Mouse (Mus musculus) midbrain, embryonic 10.5 days (tissue): ENCODE measurements around the gene Sec14l1. TPM values are rescaled to one million over a fixed set of nuclear protein-coding genes. Genes with fewer than 3 reads are reported as not detected.
"Not testable (repeated sequence)": the region's sequence is repeated elsewhere in the genome, so short reads cannot be mapped to it uniquely, and the experiment has no call there.

ENCODE experiments used
- DNase-seq: peaks from one replicate; pipeline ENCODE4 v3.0.0-alpha.2; 2017; ENCODE audit warnings: low spot score
- H3K27ac ChIP-seq: fragments of 300-500 bp; sonication (generic); replicated peaks from 2 replicates; pipeline ENCODE4 v1.5.1; 2016; ENCODE audit warnings: mild to moderate bottlenecking
- H3K27me3 ChIP-seq: fragments of 300-500 bp; sonication (generic); 2 replicates; pipeline ENCODE4 v1.6.1; 2016; ENCODE audit warnings: low read depth, mild to moderate bottlenecking; ENCODE audit not compliant: poor library complexity, severe bottlenecking
- H3K36me3 ChIP-seq: fragments of 300-500 bp; sonication (generic); 2 replicates; pipeline ENCODE4 v1.6.1; 2016; ENCODE audit warnings: mild to moderate bottlenecking, moderate library complexity
- H3K4me1 ChIP-seq: fragments of 300-500 bp; sonication (generic); 2 replicates; pipeline ENCODE4 v1.6.1; 2016
- H3K4me3 ChIP-seq: fragments of 300-500 bp; sonication (generic); 2 replicates; pipeline ENCODE4 v1.5.1; 2016; ENCODE audit warnings: mild to moderate bottlenecking, moderate library complexity
- H3K9me3 ChIP-seq: fragments of 300-500 bp; sonication (generic); replicated peaks from 2 replicates; pipeline ENCODE4 v1.6.1; 2016; ENCODE audit warnings: mild to moderate bottlenecking
- WGBS: fragments of 180-500 bp; shearing (Covaris S2); methylation state at CpG from one replicate; pipeline ENCODE4 v1.1.7; 2016; 5-methylcytosine and 5-hydroxymethylcytosine counted together
- polyA plus RNA-seq: library from polyadenylated mRNA; unstranded; fragments of >200 nt; fragmentation: Nextera tagmentation; extraction: Ambion mirVana; gene quantifications from 2 replicates; pipeline ENCODE4 v1.2.1, GENCODE M21; 2016

The Sec14l1 gene
- 49.9 and 58.0 TPM in 2 replicates for polyA plus RNA-seq

- Histone ChIP-seq H3K27me3 (no peaks in the 10 kb centered on the region), H3K27ac (peak within 1 kb of the TSS; percentile 95), H3K9me3 (peaks cover 4% of the 10 kb centered on the region; the same call in 1 of the 2 replicates), H3K4me1 (peaks cover 50% of the 10 kb centered on the region), H3K4me3 (peak within 1 kb of the TSS; percentile 68), H3K36me3 (peaks cover 11% of the 10 kb centered on the region)
- 1% methylated on average over 65 of the region's 67 CpGs for WGBS
- DNase-seq, result peak; percentile 100
These were observed at the start of gene Sec14l1 for GRCm38 (mm10) chr11:117114592-117115345. TSS of gene Sec14l1 (plus strand) at chr11:117115168.

DNA sequence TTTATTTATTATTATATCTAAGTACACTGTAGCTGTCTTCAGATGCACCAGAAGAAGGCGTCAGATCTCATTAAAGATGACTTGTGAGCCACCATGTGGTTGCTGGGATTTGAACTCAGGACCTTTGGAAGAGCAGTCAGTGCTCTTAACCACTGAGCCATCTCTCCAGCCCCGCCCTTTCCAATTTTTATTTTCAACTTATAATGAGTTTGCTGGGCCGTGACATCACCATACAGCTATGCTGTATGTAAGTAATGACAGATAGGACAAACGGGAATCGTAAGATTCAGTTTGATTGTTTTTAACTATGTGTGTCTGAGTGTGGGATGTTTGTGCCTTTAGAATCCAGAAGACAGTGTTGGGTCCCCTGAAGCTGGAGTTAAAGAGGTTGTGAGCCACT is 49.4 kb upstream of the Sec14l1 start:
- H3K27me3 ChIP-seq, H3K36me3 ChIP-seq, H3K4me3 ChIP-seq, DNase-seq, H3K9me3 ChIP-seq, H3K27ac ChIP-seq: not testable (repeated sequence)
- peaks cover 19% of the 10 kb centered on the region for H3K4me1 ChIP-seq
- 89% methylated on average over 5 of the region's 5 CpGs for WGBS

- H3K27ac ChIP-seq, result no peak overlapping the region
- H3K4me1 ChIP-seq, result peaks cover 15% of the 10 kb centered on the region
- no peaks in the 10 kb centered on the region for H3K36me3 ChIP-seq
- 86% methylated on average over 5 of the region's 5 CpGs for whole genome bisulfite sequencing
- peaks cover 11% of the 10 kb centered on the region; the same call in 1 of the 2 replicates for H3K27me3 ChIP-seq
- H3K4me3 ChIP-seq, result no peak overlapping the region
- no peak for DNase-seq
- no peaks in the 10 kb centered on the region for H3K9me3 ChIP-seq
These were observed 48.2 kb upstream of the Sec14l1 start for GRCm38 (mm10) chr11:117066738-117067137.

GRCm38 (mm10) chr11:117068332-117068731 is 46.6 kb upstream of the Sec14l1 start:
- 88% methylated on average over 1 of the region's 1 CpGs for WGBS
- H3K27ac ChIP-seq, result no peak overlapping the region
- H3K27me3 ChIP-seq, result peaks cover 13% of the 10 kb centered on the region; the same call in 1 of the 2 replicates
- peaks cover 7% of the 10 kb centered on the region for H3K4me1 ChIP-seq
- no peak for DNase-seq
- no peak overlapping the region for H3K4me3 ChIP-seq
- H3K36me3 ChIP-seq, result no peaks in the 10 kb centered on the region
- no peaks in the 10 kb centered on the region for H3K9me3 ChIP-seq

- Histone ChIP-seq H3K36me3 (no peaks in the 10 kb centered on the region), H3K4me3 (no peak overlapping the region), H3K9me3 (no peaks in the 10 kb centered on the region), H3K4me1 (peaks cover 3% of the 10 kb centered on the region; the same call in 1 of the 2 replicates), H3K27ac (no peak overlapping the region), H3K27me3 (peaks cover 13% of the 10 kb centered on the region; the same call in 1 of the 2 replicates)
- WGBS, result 75% methylated on average over 3 of the region's 3 CpGs
- DNase-seq, result no peak
These were observed 45.9 kb upstream of the Sec14l1 start for GRCm38 (mm10) chr11:117069027-117069426.

- Histone ChIP-seq H3K36me3 (no peaks in the 10 kb centered on the region), H3K4me1 (peaks cover 3% of the 10 kb centered on the region; the same call in 1 of the 2 replicates), H3K27me3 (peaks cover 13% of the 10 kb centered on the region; the same call in 1 of the 2 replicates), H3K4me3 (no peak overlapping the region), H3K27ac (no peak overlapping the region), H3K9me3 (no peaks in the 10 kb centered on the region)
- 84% methylated on average over 7 of the region's 7 CpGs for WGBS
- DNase-seq, result no peak
These were observed 44.3 kb upstream of the Sec14l1 start for GRCm38 (mm10) chr11:117070711-117071110.

DNA sequence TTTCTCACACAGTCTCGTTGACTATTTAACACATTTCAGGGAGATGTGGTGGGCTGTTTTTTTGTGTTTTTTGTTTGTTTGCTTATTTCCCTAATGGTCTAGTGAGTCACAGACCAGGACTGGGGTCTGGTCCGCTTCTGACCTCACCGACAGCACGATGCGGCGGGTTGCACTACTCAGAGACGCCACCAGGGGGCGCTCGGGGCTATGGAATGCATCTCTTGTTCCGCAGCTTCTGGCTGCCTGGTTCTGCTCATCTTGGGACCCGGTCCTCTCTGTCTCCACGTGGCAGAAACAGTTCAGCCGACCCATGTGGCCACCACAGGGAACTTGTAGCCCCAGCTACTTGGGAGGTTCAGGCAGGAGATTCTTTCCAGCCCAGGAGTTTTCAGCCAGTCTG is 42.8 kb upstream of the Sec14l1 start:
- H3K4me1 ChIP-seq, result peaks cover 12% of the 10 kb centered on the region
- 2% methylated on average over 13 of the region's 13 CpGs for WGBS
- no peaks in the 10 kb centered on the region for H3K9me3 ChIP-seq
- H3K27ac ChIP-seq, result no peak overlapping the region
- peaks cover 13% of the 10 kb centered on the region; the same call in 1 of the 2 replicates for H3K27me3 ChIP-seq
- DNase-seq, result peak; percentile 91
- no peaks in the 10 kb centered on the region for H3K36me3 ChIP-seq
- no peak overlapping the region for H3K4me3 ChIP-seq

DNA sequence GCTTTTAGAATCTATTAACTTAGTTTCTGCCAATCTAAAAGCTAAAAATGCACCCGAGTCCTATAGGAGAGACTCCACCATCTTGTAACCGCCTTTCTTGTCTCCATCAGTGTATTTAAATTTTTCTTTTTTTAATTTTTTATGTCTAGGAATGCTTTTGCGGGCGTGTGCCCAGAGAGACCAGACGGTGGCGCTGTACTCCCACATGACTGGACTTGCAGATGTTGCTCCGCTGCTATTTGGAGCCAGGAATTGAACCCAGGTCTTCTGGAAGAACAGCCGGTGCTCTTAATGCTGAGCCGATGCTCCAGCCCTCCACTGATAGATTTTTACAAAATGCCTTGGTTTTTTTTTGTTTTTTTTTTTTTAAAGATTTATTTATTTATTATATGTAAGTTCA is 41.5 kb upstream of the Sec14l1 start:
- WGBS, result 94% methylated on average over 9 of the region's 9 CpGs
- no peak for DNase-seq
- Histone ChIP-seq H3K4me3 (no peak overlapping the region), H3K27me3 (peaks cover 13% of the 10 kb centered on the region; the same call in 1 of the 2 replicates), H3K27ac (no peak overlapping the region), H3K36me3 (peaks cover 9% of the 10 kb centered on the region), H3K4me1 (peaks cover 25% of the 10 kb centered on the region), H3K9me3 (no peaks in the 10 kb centered on the region)

- peaks cover 46% of the 10 kb centered on the region for H3K4me1 ChIP-seq
- H3K4me3 ChIP-seq, result peak overlapping the region; percentile 68
- peaks cover 2% of the 10 kb centered on the region; the same call in 1 of the 2 replicates for H3K27me3 ChIP-seq
- WGBS, result under 1% methylated on average over 54 of the region's 54 CpGs
- H3K36me3 ChIP-seq, result peaks cover 39% of the 10 kb centered on the region
- peak overlapping the region; percentile 86 for H3K27ac ChIP-seq
- DNase-seq, result peak; percentile 89
- H3K9me3 ChIP-seq, result no peaks in the 10 kb centered on the region
These were observed 38.3 kb upstream of the Sec14l1 start for GRCm38 (mm10) chr11:117076576-117077196.

GRCm38 (mm10) chr11:117077227-117077626 is 37.7 kb upstream of the Sec14l1 start:
- WGBS, result 4% methylated on average over 8 of the region's 8 CpGs
- no peak for DNase-seq
- Histone ChIP-seq H3K4me1 (peaks cover 50% of the 10 kb centered on the region), H3K36me3 (peaks cover 39% of the 10 kb centered on the region), H3K4me3 (peak overlapping the region; percentile 68), H3K9me3 (no peaks in the 10 kb centered on the region), H3K27ac (peak overlapping the region; percentile 86), H3K27me3 (no peaks in the 10 kb centered on the region)

DNA sequence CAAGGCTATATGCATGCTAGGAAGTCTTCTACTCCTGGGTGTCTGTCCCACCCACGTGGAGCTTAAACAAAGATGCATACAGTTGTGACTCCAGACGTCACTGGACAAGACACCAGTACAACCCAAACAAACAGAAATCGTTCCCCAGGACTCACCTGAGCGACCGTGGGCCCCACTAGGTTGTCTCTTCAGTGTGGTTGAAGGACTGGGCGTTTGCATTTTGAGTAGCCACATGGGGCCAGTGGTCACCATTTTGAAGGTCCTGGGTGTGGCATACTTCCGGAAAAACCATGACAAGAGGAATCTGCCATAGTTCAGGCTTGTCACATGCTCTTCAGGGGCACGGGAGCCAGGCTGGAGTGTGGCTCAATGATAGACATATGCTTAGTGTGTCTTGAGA is 37.1 kb upstream of the Sec14l1 start:
- WGBS, result 86% methylated on average over 8 of the region's 8 CpGs
- Histone ChIP-seq H3K4me1 (peaks cover 53% of the 10 kb centered on the region), H3K4me3 (peak overlapping the region; percentile 68), H3K27ac (no peak overlapping the region), H3K27me3 (no peaks in the 10 kb centered on the region), H3K36me3 (peaks cover 44% of the 10 kb centered on the region), H3K9me3 (no peaks in the 10 kb centered on the region)
- no peak for DNase-seq

- Histone ChIP-seq H3K4me3 (no peak overlapping the region), H3K9me3 (no peaks in the 10 kb centered on the region), H3K36me3 (peaks cover 52% of the 10 kb centered on the region), H3K4me1 (peaks cover 53% of the 10 kb centered on the region), H3K27me3 (no peaks in the 10 kb centered on the region), H3K27ac (no peak overlapping the region)
- no peak for DNase-seq
- WGBS, result 92% methylated on average over 12 of the region's 12 CpGs
These were observed 36.2 kb upstream of the Sec14l1 start for GRCm38 (mm10) chr11:117078637-117079240.
